Mouse (Mus musculus): ENCODE results near the gene Cul3. TPM values are rescaled to one million over a fixed set of nuclear protein-coding genes. Genes with fewer than 3 reads are reported as not detected.

The Cul3 gene
- 1.1 and 10.6 TPM in 2 replicates for polyA plus RNA-seq (2012; ENCODE audit: insufficient read depth, low replicate concordance)

GRCm38 (mm10) chr1:80340436-80341376 lies at the start of gene Cul3:
Gene Cul3 (minus strand): TSS chr1:80340480.
- Histone ChIP-seq H3K4me1 (peaks cover 33% of the 10 kb centered on the region), H3K4me3 (replicated peaks) (peak within 1 kb of the TSS; percentile 97), H3K9me3 (no peaks in the 10 kb centered on the region), H3K27me3 (replicated peaks) (no peaks in the 10 kb centered on the region), H3K36me3 (replicated peaks; ENCODE audit: low read length) (peaks cover 9% of the 10 kb centered on the region)
- TF ChIP-seq FLI1 (IDR thresholded peaks at IDR 0.05; ENCODE audit: low read length) (no peak), GATA1 (IDR thresholded peaks at IDR 0.05; ENCODE audit: borderline replicate concordance, low read length) (no peak)

GRCm38 (mm10) chr1:80389518-80389917 lies 49.2 kb upstream of the Cul3 start:
- Histone ChIP-seq H3K27me3 (replicated peaks) (no peaks in the 10 kb centered on the region), H3K36me3 (replicated peaks; ENCODE audit: low read length) (peaks cover 5% of the 10 kb centered on the region), H3K4me1 (peaks cover 13% of the 10 kb centered on the region), H3K9me3 (peaks cover 6% of the 10 kb centered on the region), H3K4me3 (replicated peaks) (no peak overlapping the region)
- TF ChIP-seq GATA1 (IDR thresholded peaks at IDR 0.05; ENCODE audit: borderline replicate concordance, low read length) (no peak), FLI1 (IDR thresholded peaks at IDR 0.05; ENCODE audit: low read length) (no peak)

GRCm38 (mm10) chr1:80383613-80384589 lies 43.6 kb upstream of the Cul3 start:
- Histone ChIP-seq H3K36me3 (replicated peaks; ENCODE audit: low read length) (peaks cover 14% of the 10 kb centered on the region), H3K9me3 (peaks cover 15% of the 10 kb centered on the region), H3K27me3 (replicated peaks) (no peaks in the 10 kb centered on the region), H3K4me3 (replicated peaks) (peak overlapping the region; percentile 60), H3K4me1 (peaks cover 44% of the 10 kb centered on the region)
- TF ChIP-seq FLI1 (IDR thresholded peaks at IDR 0.05; ENCODE audit: low read length) (no peak), GATA1 (IDR thresholded peaks at IDR 0.05; ENCODE audit: borderline replicate concordance, low read length) (no peak)

- peaks cover 53% of the 10 kb centered on the region for H3K4me1 ChIP-seq
- TF ChIP-seq GATA1 (IDR thresholded peaks at IDR 0.05; ENCODE audit: borderline replicate concordance, low read length) = no peak
- no peak for TF ChIP-seq FLI1 (IDR thresholded peaks at IDR 0.05; ENCODE audit: low read length)
- peaks cover 14% of the 10 kb centered on the region for H3K36me3 ChIP-seq (replicated peaks; ENCODE audit: low read length)
- H3K4me3 ChIP-seq (replicated peaks) = no peak overlapping the region
- peaks cover 15% of the 10 kb centered on the region for H3K9me3 ChIP-seq
- H3K27me3 ChIP-seq (replicated peaks) = no peaks in the 10 kb centered on the region
Measured at GRCm38 (mm10) chr1:80382928-80383327, 42.6 kb upstream of the Cul3 start.

GRCm38 (mm10) chr1:80381302-80381701 lies 41.0 kb upstream of the Cul3 start:
- Histone ChIP-seq H3K27me3 (replicated peaks) (no peaks in the 10 kb centered on the region), H3K9me3 (peaks cover 15% of the 10 kb centered on the region), H3K36me3 (replicated peaks; ENCODE audit: low read length) (peaks cover 14% of the 10 kb centered on the region), H3K4me3 (replicated peaks) (no peak overlapping the region), H3K4me1 (peaks cover 56% of the 10 kb centered on the region)
- TF ChIP-seq FLI1 (IDR thresholded peaks at IDR 0.05; ENCODE audit: low read length) (no peak), GATA1 (IDR thresholded peaks at IDR 0.05; ENCODE audit: borderline replicate concordance, low read length) (no peak)

- Histone ChIP-seq H3K36me3 (replicated peaks; ENCODE audit: low read length) (no peaks in the 10 kb centered on the region), H3K9me3 (no peaks in the 10 kb centered on the region), H3K27me3 (replicated peaks) (no peaks in the 10 kb centered on the region), H3K4me3 (replicated peaks) (no peak overlapping the region), H3K4me1 (no peaks in the 10 kb centered on the region; the same call in 1 of the 2 replicates)
- no peak for TF ChIP-seq FLI1 (IDR thresholded peaks at IDR 0.05; ENCODE audit: low read length)
Measured at GRCm38 (mm10) chr1:80372010-80372409, 31.7 kb upstream of the Cul3 start.

- TF ChIP-seq GATA1 (IDR thresholded peaks at IDR 0.05; ENCODE audit: borderline replicate concordance, low read length) (no peak), FLI1 (IDR thresholded peaks at IDR 0.05; ENCODE audit: low read length) (no peak)
- no peaks in the 10 kb centered on the region; the same call in 1 of the 2 replicates for H3K4me1 ChIP-seq
Measured at GRCm38 (mm10) chr1:80371189-80371889, 31.1 kb upstream of the Cul3 start.

GRCm38 (mm10) chr1:80363486-80363885 lies 23.2 kb upstream of the Cul3 start:
- TF ChIP-seq GATA1 (IDR thresholded peaks at IDR 0.05; ENCODE audit: borderline replicate concordance, low read length) = no peak
- TF ChIP-seq FLI1 (IDR thresholded peaks at IDR 0.05; ENCODE audit: low read length) = no peak
- Histone ChIP-seq H3K4me1 (peaks cover 26% of the 10 kb centered on the region), H3K27me3 (replicated peaks) (no peaks in the 10 kb centered on the region), H3K36me3 (replicated peaks; ENCODE audit: low read length) (no peaks in the 10 kb centered on the region), H3K4me3 (replicated peaks) (no peak overlapping the region), H3K9me3 (no peaks in the 10 kb centered on the region)

More at GRCm38 (mm10) chr1:80371189-80371889, 31.1 kb upstream of the Cul3 start:
- no peaks in the 10 kb centered on the region for H3K27me3 ChIP-seq (replicated peaks)
- no peaks in the 10 kb centered on the region for H3K36me3 ChIP-seq (replicated peaks; ENCODE audit: low read length)
- H3K9me3 ChIP-seq = no peaks in the 10 kb centered on the region
- H3K4me3 ChIP-seq (replicated peaks) = no peak overlapping the region

- no peaks in the 10 kb centered on the region for H3K9me3 ChIP-seq
- TF ChIP-seq FLI1 (IDR thresholded peaks at IDR 0.05; ENCODE audit: low read length) (no peak), GATA1 (IDR thresholded peaks at IDR 0.05; ENCODE audit: borderline replicate concordance, low read length) (no peak)
- no peaks in the 10 kb centered on the region for H3K36me3 ChIP-seq (replicated peaks; ENCODE audit: low read length)
- no peaks in the 10 kb centered on the region for H3K27me3 ChIP-seq (replicated peaks)
- H3K4me3 ChIP-seq (replicated peaks) = no peak overlapping the region
- peaks cover 26% of the 10 kb centered on the region for H3K4me1 ChIP-seq
Measured at GRCm38 (mm10) chr1:80362946-80363345, 22.7 kb upstream of the Cul3 start.
